Mouse (Mus musculus) urinary bladder, adult 2 months (tissue): Measurements from ENCODE around the gene Mdn1. TPM values are rescaled to one million over a fixed set of nuclear protein-coding genes. Genes with fewer than 3 reads are reported as not detected.

Experiments used
- DNase-seq: peaks from one replicate; pipeline ENCODE4 v3.0.0; 2022; ENCODE audit warnings: low spot score
- polyA plus RNA-seq: library from polyadenylated mRNA; depleted of rRNA; stranded (reverse); fragments of >200 nt; gene quantifications from 2 replicates; pipeline ENCODE4 v1.2.3, GENCODE M21; 2012; rRNA removed

Gene Mdn1
- polyA plus RNA-seq = 18.2 and 18.4 TPM in 2 replicates

GRCm38 (mm10) chr4:32656918-32657662 is at the start of gene Mdn1:
TSS of gene Mdn1 (plus strand) at chr4:32657119.
- DNase-seq = peak; percentile 89

- DNase-seq = peak; percentile 93
Observed at GRCm38 (mm10) chr4:32615034-32615881, 41.7 kb upstream of the Mdn1 start, which contains the start of gene Casp8ap2. TSS of gene Casp8ap2 (plus strand) at chr4:32615451.

- no peak for DNase-seq
Observed at GRCm38 (mm10) chr4:32621637-32622036, 35.3 kb upstream of the Mdn1 start.

DNA sequence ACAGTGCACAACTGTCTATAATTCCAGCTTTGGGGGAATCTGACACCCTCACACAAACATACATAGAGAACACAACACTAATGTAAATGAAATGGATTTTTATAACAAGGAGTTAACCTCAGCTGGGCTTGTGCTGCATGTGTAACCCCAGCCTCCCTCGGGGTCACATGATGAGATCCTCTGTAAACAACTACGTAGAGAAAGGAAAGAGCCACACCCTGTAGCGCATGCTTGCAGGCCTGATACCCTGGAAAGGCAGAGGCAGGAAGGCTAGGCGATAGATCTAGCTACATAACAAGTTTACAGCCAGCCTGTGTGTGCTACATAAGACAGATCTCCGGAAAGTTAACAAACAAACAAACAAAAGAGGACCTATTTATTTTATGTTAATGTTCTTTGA is 5.2 kb upstream of the Mdn1 start:
- no peak for DNase-seq

GRCm38 (mm10) chr4:32656146-32656904 is 594 bp upstream of the Mdn1 start:
- DNase-seq = no peak

GRCm38 (mm10) chr4:32665843-32666242 is 8.9 kb downstream of the Mdn1 start:
- no peak for DNase-seq

GRCm38 (mm10) chr4:32668291-32668690 is 11.4 kb downstream of the Mdn1 start:
- DNase-seq = no peak

- no peak for DNase-seq
Observed at GRCm38 (mm10) chr4:32669825-32670224, 12.9 kb downstream of the Mdn1 start.

- DNase-seq = no peak
Observed at GRCm38 (mm10) chr4:32674025-32674424, 17.1 kb downstream of the Mdn1 start.

DNA sequence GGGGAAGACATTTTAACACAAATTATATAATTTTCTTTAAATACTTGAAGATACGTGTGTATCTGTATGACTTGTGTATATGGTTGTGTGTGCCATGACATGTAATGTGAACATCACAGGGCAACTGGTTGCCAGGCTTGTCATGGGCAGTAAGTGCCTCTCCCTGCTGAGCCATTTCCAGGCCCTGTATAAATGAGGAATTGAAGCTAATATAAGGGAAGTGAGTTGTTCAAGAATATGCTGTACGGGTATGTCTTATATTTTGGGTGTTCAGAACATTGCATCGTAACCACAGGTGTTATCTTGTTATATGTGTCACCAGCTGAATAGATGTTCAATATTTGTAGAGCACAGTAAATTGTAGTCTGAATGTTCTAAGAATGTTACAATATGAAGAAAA is 20.6 kb downstream of the Mdn1 start:
- DNase-seq = no peak

DNA sequence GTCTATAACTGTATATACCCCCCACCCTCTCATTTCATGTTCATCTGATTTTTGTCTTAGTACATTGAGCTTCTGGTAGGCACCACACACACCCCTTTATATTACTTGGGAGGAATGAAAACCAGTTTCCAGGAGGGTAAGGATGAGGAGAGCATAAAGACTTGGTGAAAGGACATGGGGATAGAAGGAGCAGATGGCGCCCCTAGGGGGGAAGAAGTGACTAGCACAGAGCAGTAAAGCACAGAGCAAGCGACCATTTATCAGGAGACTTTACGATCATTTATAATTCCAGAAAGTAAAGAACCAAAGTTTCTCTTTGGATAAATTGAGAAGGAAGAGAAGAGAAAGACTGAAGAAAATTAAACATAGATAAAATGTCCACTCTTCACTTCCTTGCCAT is 23.9 kb downstream of the Mdn1 start:
- no peak for DNase-seq

DNA sequence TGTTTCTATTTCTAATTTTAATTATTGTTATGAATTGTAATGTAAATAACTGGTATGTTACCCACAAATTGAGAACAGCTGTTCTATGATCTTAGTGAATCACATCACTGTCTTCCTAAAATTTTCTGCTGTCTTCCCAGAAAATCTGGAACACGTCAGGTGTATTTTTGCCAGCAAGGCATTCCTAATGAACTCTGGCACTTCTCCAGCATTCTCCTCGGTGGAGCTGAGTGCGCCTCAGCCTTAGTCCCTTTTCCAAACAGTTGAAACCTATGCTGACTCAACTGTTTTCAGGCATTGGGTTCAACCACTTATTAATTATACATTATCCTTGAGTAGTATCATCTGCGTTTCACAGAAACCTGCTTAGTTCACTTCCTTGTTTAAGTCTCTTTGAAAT is 25.6 kb downstream of the Mdn1 start:
- no peak for DNase-seq

DNA sequence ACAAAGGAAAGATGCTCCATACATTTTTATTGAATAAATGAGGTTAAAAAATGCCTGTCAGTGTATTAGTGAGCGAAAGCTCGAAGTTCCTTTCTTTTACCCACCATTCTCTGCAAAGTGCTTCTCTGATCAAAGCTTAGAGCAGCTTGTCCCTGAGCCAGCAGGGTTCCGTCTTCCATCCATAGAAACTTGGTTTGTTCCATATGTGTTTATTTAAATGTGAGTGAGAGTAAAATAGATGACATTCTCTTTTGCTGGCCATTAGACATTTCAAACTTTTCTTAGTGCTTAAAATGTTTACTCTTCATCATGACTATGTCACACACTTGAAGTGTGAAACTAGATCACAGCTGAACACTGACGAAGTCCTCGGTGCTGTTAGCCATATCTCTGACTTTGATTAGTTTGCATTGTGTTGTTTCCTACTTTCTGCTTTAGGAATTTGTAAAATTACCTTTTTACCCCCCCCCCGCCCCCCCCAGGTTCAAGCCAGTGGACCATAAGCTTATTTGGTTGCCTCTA is 26.2 kb downstream of the Mdn1 start:
- no peak for DNase-seq

DNA sequence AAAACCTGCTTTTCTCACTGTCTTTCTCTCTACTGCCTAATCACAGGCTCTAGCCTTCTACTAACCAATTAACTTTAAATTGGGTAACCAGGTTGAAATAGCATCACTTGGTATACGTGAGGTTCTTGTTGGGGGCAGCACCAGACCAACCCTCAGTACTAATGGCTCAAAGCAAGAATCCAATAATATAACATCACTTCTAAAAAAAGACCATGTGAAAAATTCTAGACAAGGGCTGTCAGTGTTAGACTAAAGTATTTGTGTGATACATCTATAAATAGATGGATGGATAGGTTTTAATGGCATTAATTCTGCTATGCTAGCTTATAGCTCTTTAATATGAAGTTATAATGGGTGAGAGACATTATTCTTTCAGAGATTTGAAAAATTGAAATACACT is 60.8 kb downstream of the Mdn1 start:
- DNase-seq = no peak

- no peak for DNase-seq
Observed at GRCm38 (mm10) chr4:32745394-32745793, 88.5 kb downstream of the Mdn1 start.

- DNase-seq = no peak
Observed at GRCm38 (mm10) chr4:32748396-32748795, 91.5 kb downstream of the Mdn1 start.

- no peak for DNase-seq
Observed at GRCm38 (mm10) chr4:32750711-32751110, 93.8 kb downstream of the Mdn1 start.

DNA sequence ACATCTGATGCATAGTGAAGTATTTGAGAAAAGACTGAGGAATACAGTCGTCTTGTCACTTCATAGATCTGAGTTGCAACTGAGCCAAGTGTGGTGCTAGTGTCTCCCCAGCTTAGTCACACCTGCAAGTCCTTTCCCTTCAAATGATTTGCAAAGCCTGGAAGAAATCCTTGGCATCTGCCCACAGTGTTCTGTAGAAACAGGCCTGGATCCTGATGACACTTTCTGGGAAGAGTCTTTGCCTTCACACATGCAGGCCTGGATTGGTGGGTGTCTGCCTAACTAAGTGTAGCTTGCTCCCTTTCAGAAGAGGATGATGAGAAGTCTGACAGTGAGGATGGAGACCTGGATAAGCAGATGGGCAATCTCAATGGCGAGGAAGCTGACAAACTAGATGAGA is 100.5 kb downstream of the Mdn1 start:
- no peak for DNase-seq

DNA sequence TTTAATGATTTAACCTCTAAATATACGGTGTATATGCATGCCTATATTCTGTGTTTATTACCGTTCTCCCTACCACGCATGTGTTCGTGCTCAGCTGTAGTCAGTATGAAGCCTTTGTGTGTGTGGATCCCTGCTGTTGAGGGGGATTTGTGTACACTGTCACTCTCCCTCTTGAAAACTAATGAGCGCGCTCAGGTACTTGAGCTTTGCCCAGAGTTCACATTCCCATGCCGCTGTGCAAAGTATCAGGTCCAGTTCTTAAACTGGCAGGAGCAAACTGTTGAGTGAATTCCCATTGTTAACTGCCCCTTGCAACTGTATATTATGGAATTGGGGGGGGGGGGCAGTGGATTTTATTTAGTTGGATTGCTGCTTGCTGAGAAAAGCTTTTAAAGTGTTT is 110.6 kb downstream of the Mdn1 start:
- no peak for DNase-seq

DNA sequence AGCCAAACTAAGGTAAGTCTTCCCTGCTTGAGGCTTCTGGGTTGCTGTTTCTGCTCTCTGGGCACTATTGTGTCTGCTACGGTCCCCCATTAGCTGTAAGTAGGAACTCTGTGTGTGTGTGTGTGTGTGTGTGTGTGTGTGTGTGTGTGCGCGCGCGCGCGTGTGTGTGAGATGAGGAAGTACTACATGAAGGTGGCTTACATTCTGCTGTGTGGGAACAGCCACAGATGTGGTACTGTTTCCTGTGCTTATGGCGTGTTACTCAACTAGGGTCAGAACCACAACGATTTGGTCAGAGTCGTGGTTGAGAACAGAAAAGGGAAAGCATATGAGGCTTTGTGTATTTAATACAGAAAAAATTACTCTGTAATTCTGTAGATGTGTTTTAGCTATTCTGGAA is 111.1 kb downstream of the Mdn1 start:
- DNase-seq = no peak

DNA sequence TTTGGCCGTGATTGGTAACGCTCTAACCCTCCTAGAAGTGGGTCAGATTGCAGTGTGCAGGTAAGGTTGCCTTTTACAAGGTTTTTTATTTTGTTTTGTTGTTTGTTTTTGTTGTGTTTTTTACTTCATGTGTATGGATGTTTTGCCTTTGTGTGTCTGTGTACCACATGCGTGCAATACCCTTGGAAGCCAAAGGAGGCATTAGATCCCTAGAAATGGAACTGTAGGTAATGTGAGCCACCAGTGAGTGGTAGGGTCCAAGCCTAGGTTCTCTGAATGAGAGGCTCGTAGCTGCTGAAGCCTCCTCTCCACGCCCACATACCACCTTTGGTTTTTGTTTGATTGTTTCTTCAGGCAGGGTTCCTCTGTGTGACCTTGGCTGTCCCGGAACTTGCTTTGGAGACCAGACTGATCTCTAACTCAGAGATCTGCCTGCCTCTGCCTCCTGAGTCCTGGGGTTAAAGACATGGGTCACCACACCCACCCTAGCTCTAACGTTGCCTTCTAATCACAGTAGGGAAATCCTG is 113.4 kb downstream of the Mdn1 start:
- DNase-seq = no peak

- DNase-seq = no peak
Observed at GRCm38 (mm10) chr4:32779996-32780395, 123.1 kb downstream of the Mdn1 start.
